Mouse (Mus musculus): Measurements from ENCODE around the gene Rasa4. TPM values are rescaled to one million over a fixed set of nuclear protein-coding genes. Genes with fewer than 3 reads are reported as not detected.
"Not testable (repeated sequence)": the region's sequence is repeated elsewhere in the genome, so short reads cannot be mapped to it uniquely, and the experiment has no call there.

The Rasa4 gene
- polyA plus RNA-seq, 1 experiment from 2014 or later, result 25.0 TPM

GRCm38 (mm10) chr5:136142746-136143145 is 59.0 kb downstream of the Rasa4 start:
- H3K4me1 ChIP-seq (ENCODE audit: control insufficient read depth, insufficient read depth, low read depth, low read length), result no peaks in the 10 kb centered on the region; the same call in 1 of the 2 replicates
- no peak overlapping the region for H3K4me2 ChIP-seq (ENCODE audit: low read length)
- no peaks in the 10 kb centered on the region for H3K27me3 ChIP-seq (replicated peaks; ENCODE audit: control insufficient read depth, insufficient read depth, low read length)
- 87% methylated on average over 5 of the region's 5 CpGs for WGBS
- peaks cover 21% of the 10 kb centered on the region for H3K36me3 ChIP-seq (ENCODE audit: control insufficient read depth, insufficient read depth, low read length)
- H3K9me3 ChIP-seq (ENCODE audit: control insufficient read depth, low read length), result no peaks in the 10 kb centered on the region
- H3K4me3 ChIP-seq (ENCODE audit: low read length), result no peak overlapping the region
- no peak for ATAC-seq
- H3K9ac ChIP-seq (ENCODE audit: low read depth, low read length), result no peak overlapping the region
- H3K27ac ChIP-seq (ENCODE audit: low read depth, low read length), result no peak overlapping the region

DNA sequence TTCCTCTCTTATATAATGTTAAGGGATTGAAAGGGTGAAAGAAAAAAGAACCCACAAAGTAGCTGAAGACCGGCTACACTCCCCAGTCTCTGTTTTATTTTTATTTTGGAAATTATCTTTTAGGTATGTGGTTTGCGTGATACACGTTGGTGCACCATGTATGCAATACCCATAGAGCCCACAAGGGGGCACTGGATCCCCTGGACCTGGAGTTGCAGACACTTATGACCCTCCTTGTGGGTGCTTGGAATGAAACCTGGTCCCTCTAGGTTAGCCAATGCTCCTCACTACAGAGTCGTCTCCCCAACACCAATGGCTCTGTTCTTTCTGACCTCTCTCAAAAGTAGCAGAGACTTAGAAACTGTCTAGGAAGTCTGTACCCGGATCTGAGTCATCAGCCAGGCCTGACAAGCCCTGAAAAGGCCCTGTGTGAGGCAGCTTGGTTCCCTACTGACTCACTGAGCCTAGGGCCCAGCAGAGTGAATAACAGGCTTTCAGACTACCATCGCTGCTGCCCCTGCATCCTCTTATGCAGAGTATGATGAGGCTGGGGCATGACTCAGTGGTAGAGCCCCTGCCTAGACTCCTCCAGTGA is 59.5 kb downstream of the Rasa4 start:
- Histone ChIP-seq H3K27ac (ENCODE audit: low read depth, low read length) (no peak overlapping the region), H3K4me1 (ENCODE audit: control insufficient read depth, insufficient read depth, low read depth, low read length) (no peaks in the 10 kb centered on the region), H3K4me3 (ENCODE audit: low read length) (no peak overlapping the region), H3K9me3 (ENCODE audit: control insufficient read depth, low read length) (no peaks in the 10 kb centered on the region), H3K27me3 (replicated peaks; ENCODE audit: control insufficient read depth, insufficient read depth, low read length) (no peaks in the 10 kb centered on the region), H3K9ac (ENCODE audit: low read depth, low read length) (no peak overlapping the region), H3K36me3 (ENCODE audit: control insufficient read depth, insufficient read depth, low read length) (peaks cover 21% of the 10 kb centered on the region), H3K4me2 (ENCODE audit: low read length) (no peak overlapping the region)
- ATAC-seq, result no peak
- 95% methylated on average over 6 of the region's 6 CpGs for WGBS

GRCm38 (mm10) chr5:136144606-136145430 is 61.1 kb downstream of the Rasa4 start:
- Histone ChIP-seq H3K27me3 (replicated peaks; ENCODE audit: control insufficient read depth, insufficient read depth, low read length) (no peaks in the 10 kb centered on the region), H3K4me3 (ENCODE audit: low read length) (no peak overlapping the region), H3K9ac (ENCODE audit: low read depth, low read length) (no peak overlapping the region), H3K4me2 (ENCODE audit: low read length) (no peak overlapping the region), H3K27ac (ENCODE audit: low read depth, low read length) (no peak overlapping the region), H3K36me3 (ENCODE audit: control insufficient read depth, insufficient read depth, low read length) (peaks cover 17% of the 10 kb centered on the region), H3K9me3 (ENCODE audit: control insufficient read depth, low read length) (no peaks in the 10 kb centered on the region), H3K4me1 (ENCODE audit: control insufficient read depth, insufficient read depth, low read depth, low read length) (no peaks in the 10 kb centered on the region)
- ATAC-seq, result no peak
- WGBS, result 75% methylated on average over 12 of the region's 12 CpGs

GRCm38 (mm10) chr5:136146936-136147335 is 63.2 kb downstream of the Rasa4 start:
- no peak overlapping the region for H3K4me3 ChIP-seq (ENCODE audit: low read length)
- 0 out of 2 replicates have a peak, but pooled peaks cover 2% of the 10 kb centered on the region for H3K36me3 ChIP-seq (ENCODE audit: control insufficient read depth, insufficient read depth, low read length)
- no peak overlapping the region for H3K4me2 ChIP-seq (ENCODE audit: low read length)
- WGBS, result 93% methylated on average over 1 of the region's 1 CpGs
- H3K27me3 ChIP-seq (replicated peaks; ENCODE audit: control insufficient read depth, insufficient read depth, low read length), result no peaks in the 10 kb centered on the region
- no peak overlapping the region for H3K9ac ChIP-seq (ENCODE audit: low read depth, low read length)
- H3K27ac ChIP-seq (ENCODE audit: low read depth, low read length), result no peak overlapping the region
- no peaks in the 10 kb centered on the region for H3K4me1 ChIP-seq (ENCODE audit: control insufficient read depth, insufficient read depth, low read depth, low read length)
- H3K9me3 ChIP-seq (ENCODE audit: control insufficient read depth, low read length), result no peaks in the 10 kb centered on the region
- no peak for ATAC-seq

- Histone ChIP-seq H3K4me1 (ENCODE audit: control insufficient read depth, insufficient read depth, low read depth, low read length) (no peaks in the 10 kb centered on the region), H3K27ac (ENCODE audit: low read depth, low read length) (no peak overlapping the region), H3K36me3 (ENCODE audit: control insufficient read depth, insufficient read depth, low read length) (no peaks in the 10 kb centered on the region), H3K27me3 (replicated peaks; ENCODE audit: control insufficient read depth, insufficient read depth, low read length) (no peaks in the 10 kb centered on the region), H3K4me3 (ENCODE audit: low read length) (no peak overlapping the region), H3K9ac (ENCODE audit: low read depth, low read length) (no peak overlapping the region), H3K4me2 (ENCODE audit: low read length) (no peak overlapping the region), H3K9me3 (ENCODE audit: control insufficient read depth, low read length) (no peaks in the 10 kb centered on the region)
- no peak for ATAC-seq
- WGBS, result 69% methylated on average over 8 of the region's 8 CpGs
Observed at GRCm38 (mm10) chr5:136147704-136148103, 64.0 kb downstream of the Rasa4 start.

DNA sequence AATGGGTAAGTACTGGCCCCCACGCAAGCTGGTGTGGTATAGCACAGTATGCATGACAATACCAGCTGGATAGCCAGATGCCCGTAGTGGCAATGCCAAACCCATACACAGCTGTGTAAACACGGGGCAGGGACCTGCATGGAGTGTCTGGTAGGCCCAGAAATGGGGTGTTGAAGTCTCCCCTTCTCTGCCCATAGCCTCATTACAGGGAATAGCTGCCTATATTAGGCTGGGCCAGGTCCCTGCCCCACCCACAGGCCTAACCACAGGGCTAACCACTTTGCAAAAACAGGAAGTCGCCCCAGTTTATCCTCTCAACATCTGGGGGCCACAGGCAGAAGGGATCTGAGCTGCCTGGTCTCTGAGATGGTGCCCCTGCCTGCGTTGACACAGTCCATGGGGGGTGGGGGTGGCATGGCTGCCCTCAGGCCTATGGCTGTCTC is 65.4 kb downstream of the Rasa4 start:
- peak; percentile 52; the same call in 1 of the 2 replicates for ATAC-seq
- H3K27ac ChIP-seq (ENCODE audit: low read depth, low read length); H3K9me3 ChIP-seq (ENCODE audit: control insufficient read depth, low read length); H3K9ac ChIP-seq (ENCODE audit: low read depth, low read length); H3K4me1 ChIP-seq (ENCODE audit: control insufficient read depth, insufficient read depth, low read depth, low read length); H3K27me3 ChIP-seq (replicated peaks; ENCODE audit: control insufficient read depth, insufficient read depth, low read length); H3K4me2 ChIP-seq (ENCODE audit: low read length); H3K4me3 ChIP-seq (ENCODE audit: low read length); H3K36me3 ChIP-seq (ENCODE audit: control insufficient read depth, insufficient read depth, low read length): not testable (repeated sequence)
- WGBS, result 76% methylated on average over 5 of the region's 5 CpGs

- H3K27ac ChIP-seq (ENCODE audit: low read depth, low read length), result no peak overlapping the region
- no peak overlapping the region for H3K4me3 ChIP-seq (ENCODE audit: low read length)
- no peaks in the 10 kb centered on the region for H3K27me3 ChIP-seq (replicated peaks; ENCODE audit: control insufficient read depth, insufficient read depth, low read length)
- ATAC-seq, result no peak
- no peak overlapping the region for H3K4me2 ChIP-seq (ENCODE audit: low read length)
- no peaks in the 10 kb centered on the region for H3K9me3 ChIP-seq (ENCODE audit: control insufficient read depth, low read length)
- no peaks in the 10 kb centered on the region; the same call in 1 of the 2 replicates for H3K36me3 ChIP-seq (ENCODE audit: control insufficient read depth, insufficient read depth, low read length)
- H3K9ac ChIP-seq (ENCODE audit: low read depth, low read length), result no peak overlapping the region
- no peaks in the 10 kb centered on the region for H3K4me1 ChIP-seq (ENCODE audit: control insufficient read depth, insufficient read depth, low read depth, low read length)
- WGBS, result 76% methylated on average over 8 of the region's 8 CpGs
Observed at GRCm38 (mm10) chr5:136152365-136152764, 68.6 kb downstream of the Rasa4 start.

DNA sequence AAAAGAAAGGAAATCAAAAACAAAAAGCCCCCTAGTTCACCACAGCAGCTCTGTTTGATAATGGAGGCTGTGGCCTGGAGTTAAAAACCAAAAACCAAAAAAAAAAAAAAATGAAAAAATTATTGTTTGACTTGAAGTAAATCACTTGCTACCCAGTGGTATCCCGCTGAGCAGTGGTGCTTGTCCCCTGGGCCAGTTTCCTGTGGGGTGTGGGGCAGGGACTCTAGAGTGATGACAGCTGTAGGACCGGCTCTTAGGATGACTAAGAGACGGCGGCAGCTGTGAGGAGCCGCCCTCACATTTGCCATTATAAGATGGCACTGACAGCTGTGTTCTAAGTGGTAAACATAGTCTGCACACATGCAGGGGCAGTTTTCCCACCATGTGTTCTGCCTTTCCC is 71.7 kb downstream of the Rasa4 start:
- no peaks in the 10 kb centered on the region for H3K27me3 ChIP-seq (replicated peaks; ENCODE audit: control insufficient read depth, insufficient read depth, low read length)
- H3K4me3 ChIP-seq (ENCODE audit: low read length), result no peak overlapping the region
- no peak for ATAC-seq
- no peaks in the 10 kb centered on the region; the same call in 1 of the 2 replicates for H3K36me3 ChIP-seq (ENCODE audit: control insufficient read depth, insufficient read depth, low read length)
- H3K27ac ChIP-seq (ENCODE audit: low read depth, low read length), result no peak overlapping the region
- WGBS, result 76% methylated on average over 5 of the region's 5 CpGs
- no peaks in the 10 kb centered on the region for H3K4me1 ChIP-seq (ENCODE audit: control insufficient read depth, insufficient read depth, low read depth, low read length)
- H3K4me2 ChIP-seq (ENCODE audit: low read length), result no peak overlapping the region
- H3K9me3 ChIP-seq (ENCODE audit: control insufficient read depth, low read length), result no peaks in the 10 kb centered on the region
- no peak overlapping the region for H3K9ac ChIP-seq (ENCODE audit: low read depth, low read length)

DNA sequence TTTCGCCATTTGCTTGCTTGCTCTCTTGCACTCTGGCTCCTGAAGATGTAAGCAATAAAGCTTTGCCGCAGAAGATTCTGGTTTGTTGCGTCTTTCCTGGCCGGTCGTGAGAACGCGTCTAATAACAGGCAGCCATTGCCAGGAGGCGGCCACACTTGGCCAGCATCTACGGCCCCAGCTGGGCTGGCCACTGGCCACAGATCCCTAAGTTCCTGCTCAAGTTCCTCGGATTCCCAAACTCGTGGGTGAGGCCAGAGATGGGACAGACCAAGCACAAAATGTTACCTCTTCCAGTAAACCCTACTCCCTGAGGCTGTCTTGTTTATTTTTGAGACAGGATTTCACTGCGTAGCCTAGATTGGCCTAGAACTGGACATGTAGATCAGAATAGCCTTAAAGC is 76.4 kb downstream of the Rasa4 start:
- not testable (repeated sequence) for ATAC-seq; H3K4me1 ChIP-seq (ENCODE audit: control insufficient read depth, insufficient read depth, low read depth, low read length); H3K27me3 ChIP-seq (replicated peaks; ENCODE audit: control insufficient read depth, insufficient read depth, low read length); H3K4me2 ChIP-seq (ENCODE audit: low read length); H3K9me3 ChIP-seq (ENCODE audit: control insufficient read depth, low read length); H3K9ac ChIP-seq (ENCODE audit: low read depth, low read length); H3K27ac ChIP-seq (ENCODE audit: low read depth, low read length); H3K4me3 ChIP-seq (ENCODE audit: low read length); H3K36me3 ChIP-seq (ENCODE audit: control insufficient read depth, insufficient read depth, low read length)
- 86% methylated on average over 11 of the region's 12 CpGs for WGBS

All from hindbrain, embryonic 16.5 days (tissue).